ENCODE assay signal across 24 mouse cellular contexts in the genomic region with DNA sequence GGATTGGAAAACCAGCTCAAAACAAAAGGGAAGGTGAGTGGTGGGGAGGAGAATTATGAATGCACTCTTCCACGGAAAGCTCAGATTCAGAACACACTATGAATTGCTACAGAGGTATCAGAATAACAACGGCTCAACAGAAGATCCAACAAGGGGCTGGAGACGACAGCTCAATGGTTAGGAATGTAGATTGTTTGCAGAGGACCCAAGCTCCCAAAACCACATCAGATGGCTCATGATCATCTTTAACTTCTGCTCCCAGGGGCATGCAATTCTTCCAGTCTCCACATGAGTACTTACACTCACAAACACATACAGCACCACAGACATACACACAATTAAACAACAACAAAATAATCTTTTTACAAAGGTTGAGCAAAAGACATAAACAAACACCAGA.
"Had no signal": no experiment of that assay in that cellular context is flagged by ENCODE, and none has a peak within 500 bp of the region (broad histone marks: within the 10 kb centered on the region; RNA-seq: fewer than 3 reads in every experiment).

No protein-coding gene starts in this region.

- H3K27me3 ChIP-seq: heart, embryonic 12.5 days; heart, embryonic 13.5 days; heart, embryonic 15.5 days; hindbrain, embryonic 12.5 days; hindbrain, embryonic 13.5 days; hindbrain, embryonic 15.5 days; intestine, embryonic 15.5 days; kidney, embryonic 15.5 days had no signal

- DNase-seq: heart, postnatal 10 days; heart, postnatal 14 days; heart, postnatal 36 days; heart, postnatal 4 days; kidney, adult 11 months; kidney, adult 18-20 months; kidney, postnatal 10 days; kidney, postnatal 14 days; kidney, postnatal 25 days; kidney, postnatal 4 days; layer of hippocampus, adult 9-11 months; layer of hippocampus, postnatal 36 days had no signal

- ATAC-seq: hindbrain, embryonic 16.5 days; hindbrain, postnatal 0 days; intestine, embryonic 15.5 days; intestine, embryonic 16.5 days; intestine, postnatal 0 days had no signal
